Mouse (Mus musculus) c-Kit-positive CD71-positive TER-119-negative erythroid progenitor cells, embryonic 14.5 days (primary cell): ENCODE results near the gene Cd200.

Experiments used
- DNase-seq: peaks from one replicate; pipeline ENCODE4 v3.0.0-alpha.2; 2013; ENCODE audit warnings: low read depth

The Cd200 gene

GRCm38 (mm10) chr16:45334891-45335290, 74.0 kb downstream of the Cd200 start:
- DNase-seq: no peak

DNA sequence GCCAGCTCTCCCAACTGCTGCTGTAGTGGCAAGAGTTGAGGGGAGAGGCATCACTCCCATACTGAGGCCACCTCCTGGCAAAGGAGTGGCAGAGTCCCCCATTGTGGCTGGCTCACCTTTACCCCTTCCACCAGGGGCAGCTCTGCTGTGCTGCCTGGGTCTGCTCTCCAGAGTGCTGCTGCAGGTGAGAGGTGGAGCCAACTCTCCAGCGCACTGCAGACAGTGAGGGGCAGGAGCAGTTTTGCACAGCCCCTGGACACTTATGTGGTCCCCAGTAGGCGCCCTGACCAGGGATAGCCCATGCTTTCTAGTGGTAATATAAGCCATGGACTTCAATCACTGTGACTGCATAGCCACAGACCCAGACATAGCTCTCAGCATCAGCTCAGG, 74.5 kb downstream of the Cd200 start:
- DNase-seq: no peak

DNA sequence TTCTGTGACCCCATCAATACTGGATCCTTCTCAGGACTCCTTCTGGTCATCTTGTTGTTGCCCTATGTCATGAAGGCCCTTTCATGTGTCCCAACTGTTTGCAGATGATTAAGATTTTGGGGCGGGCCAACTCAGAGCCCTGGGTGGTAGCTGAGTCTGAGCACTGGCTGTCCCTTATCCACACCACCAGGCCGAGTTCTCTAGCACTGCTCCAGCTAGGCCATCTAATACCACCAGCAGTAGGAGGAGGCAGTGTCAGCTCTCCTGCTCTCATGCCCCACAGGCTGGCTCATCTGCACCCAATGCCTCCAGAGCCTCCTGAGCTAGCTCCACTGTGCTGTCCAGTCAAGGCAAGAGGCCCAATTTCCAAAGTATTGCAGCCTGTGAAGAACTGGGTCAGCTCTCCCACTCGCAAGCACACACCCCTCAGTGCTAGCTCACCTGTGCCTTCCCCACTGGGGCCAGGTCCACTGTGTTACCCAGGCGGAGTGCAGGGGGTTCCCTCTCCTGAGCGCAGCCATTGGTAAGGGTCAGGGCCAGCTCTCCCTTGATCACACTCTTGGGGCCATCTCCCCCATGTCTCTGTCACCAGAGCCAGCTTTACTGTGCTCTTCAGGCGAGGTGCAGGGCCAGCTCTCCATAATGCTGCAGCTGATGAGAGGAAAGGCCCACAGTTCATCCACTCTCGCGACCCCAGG, 75.0 kb downstream of the Cd200 start:
- DNase-seq: no peak

- DNase-seq: no peak
Measured at GRCm38 (mm10) chr16:45332591-45332990, 76.3 kb downstream of the Cd200 start.
